Mouse (Mus musculus): Measurements from ENCODE around the gene Max. TPM values are rescaled to one million over a fixed set of nuclear protein-coding genes. Genes with fewer than 3 reads are reported as not detected.

Max gene
- total RNA-seq, 2 experiments from 2014 or later = 43.6 to 61.0 TPM

- DNase-seq = no peak
- intact Hi-C loops (cut with DNase I) = no loop called here
These were observed 709 bp downstream of the Max start for GRCm38 (mm10) chr12:76961052-76961931.

GRCm38 (mm10) chr12:76957688-76958087 lies 4.3 kb downstream of the Max start:
- intact Hi-C loops (cut with DNase I) = loop anchor here (5.0 kb wide), 2 partner anchors 60 to 80 kb away; no protein-coding TSS in a partner anchor

GRCm38 (mm10) chr12:76954698-76955423 lies 7.1 kb downstream of the Max start:
- peak; percentile 83 to 87 for DNase-seq
- intact Hi-C loops (cut with DNase I) = loop anchor here (5.0 kb wide), 2 partner anchors 58 to 78 kb away; no protein-coding TSS in a partner anchor

More at GRCm38 (mm10) chr12:76957688-76958087, 4.3 kb downstream of the Max start:
- DNase-seq = peak in 1 of 2 experiments; percentile 42

- no peak for DNase-seq
- intact Hi-C loops (cut with DNase I) = no loop called here
These were observed 8.1 kb downstream of the Max start for GRCm38 (mm10) chr12:76953750-76954363.

GRCm38 (mm10) chr12:76950330-76950729 lies 11.7 kb downstream of the Max start:
- DNase-seq = no peak
- intact Hi-C loops (cut with DNase I) = no loop called here

- DNase-seq = no peak
- intact Hi-C loops (cut with DNase I) = no loop called here
These were observed 13.2 kb downstream of the Max start for GRCm38 (mm10) chr12:76948781-76949180.

- intact Hi-C loops (cut with DNase I) = no loop called here
- DNase-seq = no peak
These were observed 13.8 kb downstream of the Max start for GRCm38 (mm10) chr12:76948185-76948584.

- intact Hi-C loops (cut with DNase I) = no loop called here
- no peak for DNase-seq
These were observed 14.5 kb downstream of the Max start for GRCm38 (mm10) chr12:76947487-76947886.

GRCm38 (mm10) chr12:76943466-76943865 lies 18.5 kb downstream of the Max start:
- intact Hi-C loops (cut with DNase I) = no loop called here
- DNase-seq = no peak

- DNase-seq = no peak
- intact Hi-C loops (cut with DNase I) = no loop called here
These were observed 19.0 kb downstream of the Max start for GRCm38 (mm10) chr12:76943046-76943445.

GRCm38 (mm10) chr12:76942476-76942875 lies 19.5 kb downstream of the Max start:
- DNase-seq = no peak
- intact Hi-C loops (cut with DNase I) = no loop called here

GRCm38 (mm10) chr12:76941524-76941923 lies 20.5 kb downstream of the Max start:
- intact Hi-C loops (cut with DNase I) = no loop called here
- no peak for DNase-seq

- intact Hi-C loops (cut with DNase I) = no loop called here
- no peak for DNase-seq
These were observed 24.0 kb downstream of the Max start for GRCm38 (mm10) chr12:76938013-76938412.

GRCm38 (mm10) chr12:76936211-76936610 lies 25.8 kb downstream of the Max start:
- intact Hi-C loops (cut with DNase I) = no loop called here
- no peak for DNase-seq

GRCm38 (mm10) chr12:76934438-76934837 lies 27.6 kb downstream of the Max start:
- DNase-seq = no peak
- intact Hi-C loops (cut with DNase I) = loop anchor here (5.0 kb wide), 1 partner anchor 97 kb away; no protein-coding TSS in a partner anchor

- intact Hi-C loops (cut with DNase I) = loop anchor here (5.0 kb wide), 1 partner anchor 95 kb away; no protein-coding TSS in a partner anchor
- no peak for DNase-seq
These were observed 29.3 kb downstream of the Max start for GRCm38 (mm10) chr12:76932688-76933060.

- peak; percentile 23 to 35 for DNase-seq
- intact Hi-C loops (cut with DNase I) = loop anchor here (5.0 kb wide), 1 partner anchor 95 kb away; no protein-coding TSS in a partner anchor
These were observed 30.0 kb downstream of the Max start for GRCm38 (mm10) chr12:76931739-76932687.

- intact Hi-C loops (cut with DNase I) = loop anchor here (5.0 kb wide), 1 partner anchor 93 kb away; no protein-coding TSS in a partner anchor
These were observed 31.8 kb downstream of the Max start for GRCm38 (mm10) chr12:76930177-76930576.

GRCm38 (mm10) chr12:76927539-76927938 lies 34.5 kb downstream of the Max start:
- intact Hi-C loops (cut with DNase I) = loop anchor here (2.0 kb wide), 1 partner anchor 43 kb away; no protein-coding TSS in a partner anchor
- DNase-seq = no peak

More at GRCm38 (mm10) chr12:76930177-76930576, 31.8 kb downstream of the Max start:
- no peak for DNase-seq

GRCm38 (mm10) chr12:76927012-76927411 lies 35.0 kb downstream of the Max start:
- DNase-seq = no peak
- intact Hi-C loops (cut with DNase I) = loop anchor here (2.0 kb wide), 1 partner anchor 42 kb away; no protein-coding TSS in a partner anchor
